Mouse (Mus musculus) MEL (cell line): ENCODE data around the gene Cacna1c. TPM values are rescaled to one million over a fixed set of nuclear protein-coding genes. Genes with fewer than 3 reads are reported as not detected.

Source experiments
- DNase-seq: peaks from one replicate; pipeline ENCODE4 v3.0.0; 2011; ENCODE audit warnings: low read depth, low spot score
- H3K27ac ChIP-seq: 2 replicates; pipeline ENCODE4 v1.5.1; 2012; ENCODE audit warnings: low read depth, mild to moderate bottlenecking, control low read depth, low read length, moderate library complexity; ENCODE audit not compliant: control insufficient read depth
- H3K27me3 ChIP-seq, 2 experiments: fragments of 150-350 bp in 1 of 2; sonication (generic) in 1 of 2; 2 replicates each; pipeline ENCODE4 v1.6.1; 2012; ENCODE audit warnings: low read length in 2 of 2, mild to moderate bottlenecking in 2 of 2, improper control_type of control experiment in 1 of 2, moderate library complexity in 1 of 2; ENCODE audit not compliant: insufficient read depth in 2 of 2, control insufficient read depth in 1 of 2
- H3K36me3 ChIP-seq, 2 experiments: 2 replicates each; pipeline ENCODE4 v1.6.1; 2012 to 2014; ENCODE audit warnings: low read length in 2 of 2, improper control_type of control experiment in 1 of 2, inconsistent platforms in 1 of 2, mild to moderate bottlenecking in 1 of 2; ENCODE audit not compliant: insufficient read depth in 2 of 2, control insufficient read depth in 1 of 2
- H3K4me1 ChIP-seq, 2 experiments: fragments of 150-350 bp in 1 of 2; sonication (generic) in 1 of 2; 2 replicates each; pipeline ENCODE4 v1.6.1; 2012; ENCODE audit warnings: low read length in 2 of 2, improper control_type of control experiment in 1 of 2, mild to moderate bottlenecking in 1 of 2; ENCODE audit not compliant: insufficient read depth in 2 of 2, control insufficient read depth in 1 of 2
- H3K4me3 ChIP-seq, 2 experiments: fragments of 150-350 bp in 1 of 2; sonication (generic) in 1 of 2; 2 replicates each; pipeline ENCODE4 v1.5.1; 2012; ENCODE audit warnings: low read depth in 2 of 2, low read length in 2 of 2, mild to moderate bottlenecking in 2 of 2, moderate library complexity in 2 of 2, control low read depth in 1 of 2, improper control_type of control experiment in 1 of 2; ENCODE audit not compliant: control insufficient read depth in 1 of 2, insufficient read depth in 1 of 2
- H3K79me2 ChIP-seq: 2 replicates; pipeline ENCODE4 v1.6.1; 2012; ENCODE audit warnings: mild to moderate bottlenecking, low read length, moderate library complexity; ENCODE audit not compliant: control insufficient read depth, poor library complexity, insufficient read depth
- H3K9ac ChIP-seq: 2 replicates; pipeline ENCODE4 v1.6.1; 2012; ENCODE audit warnings: low read depth, mild to moderate bottlenecking, control low read depth, low read length, moderate library complexity; ENCODE audit not compliant: control insufficient read depth, poor library complexity, severe bottlenecking
- H3K9me3 ChIP-seq: fragments of 150-350 bp; sonication (generic); replicated peaks from 2 replicates; pipeline ENCODE4 v1.6.1; 2012; ENCODE audit warnings: mild to moderate bottlenecking, low read length, improper control_type of control experiment, moderate library complexity; ENCODE audit not compliant: insufficient read depth
- BHLHE40 ChIP-seq: IDR thresholded peaks from 2 replicates; pipeline ENCODE4 v1.6.1; 2012; ENCODE audit warnings: low read depth, mild to moderate bottlenecking, inconsistent platforms, low read length, improper control_type of control experiment, borderline replicate concordance
- CHD2 ChIP-seq: IDR thresholded peaks from 2 replicates; pipeline ENCODE4 v1.6.1; 2011; ENCODE audit warnings: low read length, improper control_type of control experiment
- E2F4 ChIP-seq: IDR thresholded peaks from 2 replicates; pipeline ENCODE4 v1.6.1; 2011; ENCODE audit warnings: low read depth, low read length, improper control_type of control experiment, borderline replicate concordance
- EP300 ChIP-seq, 2 experiments: IDR thresholded peaks; 2 replicates each; pipeline ENCODE4 v1.6.1; 2011; ENCODE audit warnings: improper control_type of control experiment in 2 of 2, low read length in 2 of 2, low read depth in 1 of 2, mild to moderate bottlenecking in 1 of 2
- KAT2A ChIP-seq: conservative IDR thresholded peaks from 2 replicates; pipeline ENCODE4 v1.6.1; 2012; ENCODE audit warnings: low read depth, low read length, improper control_type of control experiment, inconsistent platforms
- MAFK ChIP-seq: IDR thresholded peaks from 2 replicates; pipeline ENCODE4 v1.6.1; 2011; ENCODE audit warnings: low read depth, mild to moderate bottlenecking, low read length, improper control_type of control experiment, borderline replicate concordance
- MAZ ChIP-seq: IDR thresholded peaks from 2 replicates; pipeline ENCODE4 v1.6.1; 2012; ENCODE audit warnings: low read depth, mild to moderate bottlenecking, inconsistent platforms, low read length, improper control_type of control experiment
- MXI1 ChIP-seq: IDR thresholded peaks from 2 replicates; pipeline ENCODE4 v1.6.1; 2011; ENCODE audit warnings: mild to moderate bottlenecking, low read depth, low read length, improper control_type of control experiment
- MYB ChIP-seq: IDR thresholded peaks from 2 replicates; pipeline ENCODE4 v1.6.1; 2011; ENCODE audit warnings: mild to moderate bottlenecking, low read depth, low read length, improper control_type of control experiment
- NRF1 ChIP-seq: IDR thresholded peaks from 2 replicates; pipeline ENCODE4 v1.6.1; 2014; ENCODE audit warnings: low read depth, mild to moderate bottlenecking, inconsistent platforms, low read length, improper control_type of control experiment, moderate library complexity; ENCODE audit not compliant: poor library complexity, insufficient read depth, severe bottlenecking
- TAL1 ChIP-seq: IDR thresholded peaks from 2 replicates; pipeline ENCODE4 v1.6.1; 2012; ENCODE audit warnings: mild to moderate bottlenecking, inconsistent platforms, low read length, moderate library complexity, mixed read lengths
- TBP ChIP-seq: IDR thresholded peaks from 2 replicates; pipeline ENCODE4 v1.8.0; 2011; ENCODE audit warnings: low read depth, low read length, improper control_type of control experiment
- UBTF ChIP-seq: IDR thresholded peaks from 2 replicates; pipeline ENCODE4 v1.6.1; 2012; ENCODE audit warnings: low read depth, mild to moderate bottlenecking, inconsistent platforms, low read length, improper control_type of control experiment, moderate library complexity, borderline replicate concordance; ENCODE audit not compliant: insufficient read depth
- USF1 ChIP-seq: IDR thresholded peaks from 2 replicates; pipeline ENCODE4 v1.6.1; 2014; ENCODE audit warnings: low read depth, mild to moderate bottlenecking, inconsistent platforms, low read length, improper control_type of control experiment, moderate library complexity
- USF2 ChIP-seq, 2 experiments: IDR thresholded peaks; 2 replicates each; pipeline ENCODE4 v1.6.1; 2011 to 2012; ENCODE audit warnings: improper control_type of control experiment in 2 of 2, low read length in 2 of 2, borderline replicate concordance in 1 of 2, inconsistent platforms in 1 of 2, low read depth in 1 of 2, mild to moderate bottlenecking in 1 of 2; ENCODE audit not compliant: insufficient read depth in 1 of 2
- ZC3H11A ChIP-seq: IDR thresholded peaks from 2 replicates; pipeline ENCODE4 v1.6.1; 2012; ENCODE audit warnings: low read depth, mild to moderate bottlenecking, inconsistent platforms, low read length, improper control_type of control experiment
- ZKSCAN1 ChIP-seq: IDR thresholded peaks from 2 replicates; pipeline ENCODE4 v1.6.1; 2012; ENCODE audit warnings: low read depth, mild to moderate bottlenecking, inconsistent platforms, low read length, improper control_type of control experiment, moderate library complexity
- ZMIZ1 ChIP-seq: IDR thresholded peaks from 2 replicates; pipeline ENCODE4 v1.6.1; 2012; ENCODE audit warnings: low read depth, mild to moderate bottlenecking, inconsistent platforms, low read length, improper control_type of control experiment, moderate library complexity
- polyA plus RNA-seq, 2 experiments: library from polyadenylated mRNA; stranded (reverse) in 1 of 2; unstranded in 1 of 2; fragments of >175 nt in 1 of 2; fragments of >200 nt in 1 of 2; gene quantifications; 2 replicates each; pipeline versions ENCODE4 v1.2.1 to v1.2.4; 2012; ENCODE audit warnings: low replicate concordance in 2 of 2, low read depth in 1 of 2; ENCODE audit not compliant: insufficient read length in 2 of 2, insufficient read depth in 1 of 2, missing spikeins in 1 of 2
- total RNA-seq: library from RNA; depleted of rRNA; stranded (reverse); fragments of 300-350 nt; gene quantifications from 2 replicates; pipeline ENCODE4 v1.2.3, GENCODE M21; 2012

Gene Cacna1c
- total and polyA plus RNA-seq, 3 experiments = 3.4 to 4.4 TPM; not detected in 1

DNA sequence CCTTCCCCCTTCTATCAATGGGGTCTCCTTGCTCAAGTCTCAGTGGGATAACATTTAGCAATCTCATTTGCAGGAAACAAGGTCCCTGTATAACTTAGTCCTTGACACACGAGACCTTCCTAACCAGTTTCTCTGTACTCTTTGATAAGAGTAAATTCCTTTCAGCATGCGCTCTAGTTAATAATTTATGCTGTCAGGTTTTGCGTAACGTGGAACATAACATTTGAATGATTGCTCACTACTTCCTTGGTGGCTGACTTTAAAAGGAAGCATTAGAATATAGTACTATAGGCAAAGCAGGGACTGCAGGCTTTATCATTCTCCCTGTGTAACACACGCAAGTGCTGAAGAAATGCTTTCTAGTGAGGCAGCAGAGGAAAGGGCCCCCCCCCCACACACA is 232.9 kb downstream of the Cacna1c start:
- Histone ChIP-seq H3K4me1 (no peaks in the 10 kb centered on the region), H3K27me3 (peaks cover 0 to 10% of the 10 kb centered on the region in 2 experiments; a peak in 3 of 4 replicates), H3K27ac (no peak overlapping the region), H3K4me3 (no peak overlapping the region), H3K9me3 (no peaks in the 10 kb centered on the region), H3K36me3 (no peaks in the 10 kb centered on the region), H3K79me2 (no peaks in the 10 kb centered on the region), H3K9ac (no peak overlapping the region)
- DNase-seq = no peak
- no peak for TF ChIP-seq ZKSCAN1
- no peak for TF ChIP-seq ZMIZ1
- no peak for TF ChIP-seq ZC3H11A
- TF ChIP-seq E2F4 = no peak
- no peak for TF ChIP-seq MAZ
- TF ChIP-seq UBTF = no peak
- no peak for TF ChIP-seq BHLHE40
- TF ChIP-seq MXI1 = no peak
- TF ChIP-seq KAT2A = no peak
- TF ChIP-seq NRF1 = no peak
- TF ChIP-seq USF1 = no peak
- no peak for TF ChIP-seq MAFK

DNA sequence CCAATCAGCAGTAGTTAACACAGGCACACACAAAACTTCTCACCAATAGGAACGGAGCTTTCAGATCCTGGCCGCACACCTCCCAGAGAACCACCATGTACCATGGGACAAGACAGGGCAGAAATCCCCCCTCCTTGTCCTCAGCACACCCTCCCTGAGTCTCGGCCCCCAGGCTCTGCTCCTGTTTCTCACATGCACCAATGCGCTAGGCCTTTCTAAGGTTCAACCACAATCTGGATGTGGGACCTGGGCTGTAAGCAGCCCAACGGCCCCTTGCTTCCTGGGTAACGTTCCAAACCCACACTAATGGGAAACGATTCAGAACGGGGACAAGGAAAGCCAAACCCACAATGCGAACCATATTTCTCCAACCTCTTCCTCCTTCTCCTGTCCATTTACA is 237.7 kb downstream of the Cacna1c start:
- no peak overlapping the region for H3K9ac ChIP-seq
- no peaks in the 10 kb centered on the region for H3K79me2 ChIP-seq
- no peak overlapping the region for H3K27ac ChIP-seq
- no peaks in the 10 kb centered on the region for H3K9me3 ChIP-seq
- no peak for TF ChIP-seq TBP
- no peak for TF ChIP-seq MYB
- TF ChIP-seq ZMIZ1 = no peak
- TF ChIP-seq EP300 (IDR thresholded peaks at IDR 0.05; ENCODE audit: low read depth in 1 of 2, low read length in 2 of 2) = no peak
- TF ChIP-seq ZKSCAN1 = no peak
- no peak for TF ChIP-seq USF2 (IDR thresholded peaks at IDR 0.05; ENCODE audit: borderline replicate concordance in 1 of 2, insufficient read depth in 1 of 2, low read depth in 1 of 2, low read length in 2 of 2)
- no peak for TF ChIP-seq CHD2
- no peak for TF ChIP-seq TAL1
- no peaks in the 10 kb centered on the region for H3K36me3 ChIP-seq
- no peak overlapping the region for H3K4me3 ChIP-seq
- DNase-seq = no peak
- no peaks in the 10 kb centered on the region for H3K4me1 ChIP-seq
- peaks cover 0 to 3% of the 10 kb centered on the region in 2 experiments for H3K27me3 ChIP-seq
